Mouse (Mus musculus) heart, embryonic 15.5 days (tissue): ENCODE data around the gene Ppp4c. TPM values are rescaled to one million over a fixed set of nuclear protein-coding genes. Genes with fewer than 3 reads are reported as not detected.

ENCODE experiments used
- ATAC-seq: fragments of 200-750 bp; cut with Nextera tagmentation; replicated peaks from 2 replicates; pipeline ENCODE4 v1.8.0; 2017; ENCODE audit warnings: low read depth, moderate TSS enrichment; ENCODE audit not compliant: insufficient number of reproducible peaks, insufficient read depth, low FRiP score
- H3K27ac ChIP-seq: fragments of 300-500 bp; sonication (generic); 2 replicates; pipeline ENCODE4 v1.5.1; 2015; ENCODE audit warnings: mild to moderate bottlenecking, inconsistent platforms
- H3K27me3 ChIP-seq: fragments of 300-500 bp; sonication (generic); 2 replicates; pipeline ENCODE4 v1.6.1; 2015; ENCODE audit warnings: inconsistent platforms
- H3K36me3 ChIP-seq: fragments of 300-500 bp; sonication (generic); 2 replicates; pipeline ENCODE4 v1.6.1; 2015; ENCODE audit warnings: mild to moderate bottlenecking, inconsistent platforms
- H3K4me1 ChIP-seq: fragments of 300-500 bp; sonication (generic); replicated peaks from 2 replicates; pipeline ENCODE4 v1.6.1; 2015; ENCODE audit warnings: inconsistent platforms
- H3K4me2 ChIP-seq: fragments of 300-500 bp; sonication (generic); 2 replicates; pipeline ENCODE4 v1.6.1; 2015; ENCODE audit warnings: inconsistent platforms, mild to moderate bottlenecking, moderate library complexity
- H3K4me3 ChIP-seq: fragments of 300-500 bp; sonication (generic); 2 replicates; pipeline ENCODE4 v1.5.1; 2015; ENCODE audit warnings: mild to moderate bottlenecking, inconsistent platforms
- H3K9ac ChIP-seq: fragments of 300-500 bp; sonication (generic); 2 replicates; pipeline ENCODE4 v1.6.1; 2015; ENCODE audit warnings: mild to moderate bottlenecking, inconsistent platforms
- H3K9me3 ChIP-seq: fragments of 300-500 bp; sonication (generic); replicated peaks from 2 replicates; pipeline ENCODE4 v1.6.1; 2016; ENCODE audit warnings: inconsistent platforms
- WGBS: fragments of 180-500 bp; shearing (Covaris S2); methylation state at CpG from one replicate; pipeline ENCODE4 v1.1.7; 2015; ENCODE audit warnings: mixed read lengths; 5-methylcytosine and 5-hydroxymethylcytosine counted together
- polyA plus RNA-seq: library from polyadenylated mRNA; unstranded; fragments of >200 nt; fragmentation: Nextera tagmentation; extraction: Ambion mirVana; gene quantifications from 2 replicates; pipeline ENCODE4 v1.2.1, GENCODE M21; 2015

Ppp4c gene
- polyA plus RNA-seq, 1 experiment from 2014 or later = 120 TPM

DNA sequence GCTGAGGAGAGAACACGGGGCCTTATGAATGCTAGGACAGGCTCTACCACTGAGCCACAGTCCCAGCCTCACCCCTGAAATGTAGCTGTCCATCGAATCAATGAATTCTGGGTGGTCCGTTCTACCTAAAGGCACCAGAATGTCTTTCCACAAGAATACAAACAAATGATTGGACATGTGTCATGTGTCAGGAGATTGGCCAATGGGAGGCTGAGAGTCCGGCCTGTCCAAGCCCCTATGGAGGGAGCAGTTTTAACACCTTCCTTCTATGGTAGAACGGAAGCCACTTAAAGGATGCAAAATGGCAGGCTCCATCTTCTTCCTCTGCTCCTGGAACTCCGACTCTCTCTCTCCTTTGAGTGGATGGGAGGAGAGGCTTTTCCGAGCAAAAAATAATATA, 25.3 kb upstream of the Ppp4c start:
- H3K4me1 ChIP-seq = 0 out of 2 replicates have a peak, but pooled peaks cover 6% of the 10 kb centered on the region
- 74% methylated on average over 7 of the region's 7 CpGs for WGBS
- peaks cover 5% of the 10 kb centered on the region for H3K27me3 ChIP-seq
- no peak for ATAC-seq
- H3K9ac ChIP-seq = no peak overlapping the region
- no peak overlapping the region for H3K27ac ChIP-seq
- no peak overlapping the region for H3K4me2 ChIP-seq
- H3K4me3 ChIP-seq = no peak overlapping the region
- no peaks in the 10 kb centered on the region for H3K36me3 ChIP-seq
- H3K9me3 ChIP-seq = no peaks in the 10 kb centered on the region

DNA sequence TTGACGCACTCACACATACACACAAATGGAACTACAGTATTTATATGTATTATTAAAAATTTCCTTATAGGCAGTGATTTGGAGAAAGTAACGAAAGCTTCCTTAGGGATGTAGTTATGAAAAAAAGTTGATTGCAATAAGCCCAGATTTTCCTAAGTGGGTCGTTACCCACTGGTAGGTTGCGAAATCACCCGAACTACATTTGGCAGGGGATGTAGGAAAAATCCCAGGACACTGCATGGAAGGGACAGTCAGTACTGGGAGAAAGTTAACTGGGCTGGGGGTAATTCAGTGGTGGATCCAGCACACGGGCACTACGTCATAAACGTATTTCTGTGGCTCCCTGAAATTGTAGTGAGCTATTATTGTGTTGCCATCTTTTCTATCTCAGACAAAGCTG, 24.2 kb upstream of the Ppp4c start:
- H3K36me3 ChIP-seq = no peaks in the 10 kb centered on the region
- 82% methylated on average over 8 of the region's 8 CpGs for WGBS
- H3K4me1 ChIP-seq = no peaks in the 10 kb centered on the region
- H3K4me2 ChIP-seq = no peak overlapping the region
- no peaks in the 10 kb centered on the region; the same call in 1 of the 2 replicates for H3K27me3 ChIP-seq
- H3K4me3 ChIP-seq = no peak overlapping the region
- no peak for ATAC-seq
- no peak overlapping the region for H3K9ac ChIP-seq
- H3K9me3 ChIP-seq = no peaks in the 10 kb centered on the region
- H3K27ac ChIP-seq = no peak overlapping the region

DNA sequence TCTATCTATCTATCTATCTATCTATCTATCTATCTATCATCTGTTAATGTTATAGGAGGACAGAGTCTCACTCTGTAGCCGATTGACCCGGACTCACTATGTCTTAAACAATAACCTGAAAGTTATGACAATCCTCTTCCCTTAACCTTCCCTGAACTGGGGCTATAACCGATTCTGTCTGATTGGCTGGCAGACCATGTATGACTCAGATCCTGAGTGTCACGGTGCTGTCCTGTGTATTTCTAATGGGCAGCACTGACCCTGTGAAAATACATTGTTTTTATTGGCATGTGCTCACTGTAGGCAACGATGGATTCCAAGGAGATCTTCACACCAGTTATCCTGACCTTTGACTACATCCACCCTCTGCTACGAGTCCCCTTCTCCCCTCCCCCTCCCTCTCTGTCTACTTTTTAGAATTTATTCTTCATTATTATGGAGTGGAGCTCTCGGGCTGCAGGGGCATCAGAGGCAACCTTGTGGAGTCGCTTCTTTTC, 23.5 kb upstream of the Ppp4c start:
- no peak overlapping the region for H3K27ac ChIP-seq
- no peak for ATAC-seq
- no peaks in the 10 kb centered on the region for H3K4me1 ChIP-seq
- no peak overlapping the region for H3K9ac ChIP-seq
- 59% methylated on average over 8 of the region's 8 CpGs for WGBS
- H3K4me3 ChIP-seq = no peak overlapping the region
- H3K36me3 ChIP-seq = no peaks in the 10 kb centered on the region
- no peaks in the 10 kb centered on the region for H3K9me3 ChIP-seq
- no peaks in the 10 kb centered on the region; the same call in 1 of the 2 replicates for H3K27me3 ChIP-seq
- H3K4me2 ChIP-seq = no peak overlapping the region

DNA sequence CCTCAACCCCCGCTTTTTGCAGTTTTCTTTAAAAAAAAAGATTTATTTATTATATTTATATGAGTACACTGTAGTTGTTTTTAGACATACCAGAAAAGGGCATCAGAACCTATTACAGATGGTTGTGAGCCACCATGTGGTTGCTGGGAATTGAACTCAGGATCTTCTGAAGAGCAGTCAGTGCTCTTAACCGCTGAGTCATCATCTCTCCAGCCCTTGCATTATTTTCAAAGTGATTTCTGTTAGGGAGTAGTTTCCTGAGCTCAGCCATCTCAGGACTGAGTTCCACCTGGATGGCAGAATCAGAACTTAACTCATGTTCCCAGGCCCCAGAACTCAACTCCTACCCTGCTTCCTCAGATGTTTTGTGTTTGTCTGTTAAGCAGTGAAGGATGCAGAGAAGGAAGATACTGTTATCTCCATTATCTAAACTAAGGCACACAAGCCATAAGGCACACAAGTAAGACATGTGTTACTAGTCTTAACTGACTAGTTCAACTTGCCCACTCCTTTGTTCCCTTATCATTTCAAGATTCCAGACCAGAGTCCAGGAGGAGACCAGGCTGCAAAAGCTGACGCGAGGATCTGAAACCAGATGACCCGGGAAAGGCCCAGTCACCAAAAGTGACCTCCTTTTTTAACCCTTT, 17.6 kb upstream of the Ppp4c start:
- ATAC-seq = no peak

DNA sequence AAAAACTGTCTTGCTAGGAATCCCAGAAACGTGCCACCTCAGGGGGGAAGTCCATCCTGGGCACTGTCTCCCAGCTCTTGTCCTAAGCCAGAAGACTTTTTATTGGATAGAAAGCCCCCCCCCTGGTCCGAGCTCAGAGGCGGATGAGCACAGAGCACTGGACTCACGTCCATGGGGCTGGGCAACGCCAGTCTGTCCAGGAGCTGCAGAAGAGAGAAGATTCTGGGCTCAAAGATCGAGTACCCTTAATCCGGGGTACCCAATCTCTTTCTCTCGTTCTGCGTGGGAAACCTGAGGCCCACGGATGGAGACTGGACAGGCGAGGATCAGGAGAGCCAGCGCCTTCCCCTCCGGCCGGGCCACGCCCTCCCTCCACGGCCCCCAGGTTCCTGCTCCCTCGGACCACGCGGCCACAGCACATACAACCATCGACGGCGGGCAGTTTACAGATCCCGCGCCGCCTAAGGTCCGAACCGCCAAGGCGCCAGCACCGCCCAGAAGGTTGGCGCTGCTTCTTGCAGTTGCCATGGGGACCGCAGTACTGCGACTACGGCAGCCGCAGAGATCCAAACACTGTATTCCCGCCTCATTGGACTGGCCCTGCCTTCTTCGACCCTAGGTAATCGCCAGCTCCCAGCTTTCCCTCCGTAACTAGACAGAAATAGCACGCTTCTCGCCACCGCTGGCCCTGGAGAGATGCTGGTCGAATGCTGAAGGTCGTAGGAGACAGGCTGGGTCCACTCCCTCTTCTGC, 16.6 kb upstream of the Ppp4c start:
- no peaks in the 10 kb centered on the region for H3K9me3 ChIP-seq
- H3K27ac ChIP-seq = peak overlapping the region; percentile 87
- peak overlapping the region; percentile 87 for H3K4me2 ChIP-seq
- peak overlapping the region; percentile 67 for H3K4me3 ChIP-seq
- 0 out of 2 replicates have a peak, but pooled peaks cover 4% of the 10 kb centered on the region for H3K36me3 ChIP-seq
- H3K9ac ChIP-seq = peak overlapping the region; percentile 73
- peak; percentile 91 for ATAC-seq
- H3K27me3 ChIP-seq = no peaks in the 10 kb centered on the region
- H3K4me1 ChIP-seq = peaks cover 26% of the 10 kb centered on the region
- WGBS = 1% methylated on average over 43 of the region's 43 CpGs

More for the DNA sequence above, 17.6 kb upstream of the Ppp4c start:
- H3K4me2 ChIP-seq = peak overlapping the region; percentile 87
- H3K4me3 ChIP-seq = no peak overlapping the region
- WGBS = 55% methylated on average over 5 of the region's 5 CpGs
- H3K36me3 ChIP-seq = 0 out of 2 replicates have a peak, but pooled peaks cover 4% of the 10 kb centered on the region
- no peaks in the 10 kb centered on the region for H3K27me3 ChIP-seq
- H3K27ac ChIP-seq = peak overlapping the region; percentile 87
- H3K4me1 ChIP-seq = peaks cover 26% of the 10 kb centered on the region
- H3K9ac ChIP-seq = no peak overlapping the region
- H3K9me3 ChIP-seq = no peaks in the 10 kb centered on the region

DNA sequence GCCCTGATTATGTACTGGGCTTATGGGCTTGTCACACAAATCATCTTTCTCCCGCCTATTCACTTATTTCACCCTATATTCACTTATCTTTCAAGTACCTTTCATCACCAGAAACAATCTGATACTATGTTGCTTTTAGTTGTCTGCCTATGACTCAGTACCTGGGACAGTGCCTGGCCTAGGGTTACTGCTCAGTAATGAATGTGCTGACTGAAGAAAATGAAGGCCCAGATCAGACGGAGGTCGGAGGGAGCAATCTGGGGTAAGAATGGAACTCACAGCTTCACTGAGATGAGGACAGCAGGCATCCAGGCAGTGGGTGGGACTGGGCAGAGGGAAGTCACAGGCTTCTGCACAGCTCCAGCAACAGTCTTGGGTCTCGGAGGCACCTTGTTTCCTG, 15.1 kb upstream of the Ppp4c start:
- no peak overlapping the region for H3K4me3 ChIP-seq
- 0 out of 2 replicates have a peak, but pooled peaks cover 4% of the 10 kb centered on the region for H3K36me3 ChIP-seq
- H3K4me2 ChIP-seq = peak overlapping the region; percentile 87; the same call in 1 of the 2 replicates
- peak overlapping the region; percentile 33; the same call in 1 of the 2 replicates for H3K27ac ChIP-seq
- peaks cover 26% of the 10 kb centered on the region for H3K4me1 ChIP-seq
- ATAC-seq = no peak
- no peaks in the 10 kb centered on the region for H3K9me3 ChIP-seq
- WGBS = 58% methylated on average over 4 of the region's 4 CpGs
- H3K27me3 ChIP-seq = no peaks in the 10 kb centered on the region
- no peak overlapping the region for H3K9ac ChIP-seq

DNA sequence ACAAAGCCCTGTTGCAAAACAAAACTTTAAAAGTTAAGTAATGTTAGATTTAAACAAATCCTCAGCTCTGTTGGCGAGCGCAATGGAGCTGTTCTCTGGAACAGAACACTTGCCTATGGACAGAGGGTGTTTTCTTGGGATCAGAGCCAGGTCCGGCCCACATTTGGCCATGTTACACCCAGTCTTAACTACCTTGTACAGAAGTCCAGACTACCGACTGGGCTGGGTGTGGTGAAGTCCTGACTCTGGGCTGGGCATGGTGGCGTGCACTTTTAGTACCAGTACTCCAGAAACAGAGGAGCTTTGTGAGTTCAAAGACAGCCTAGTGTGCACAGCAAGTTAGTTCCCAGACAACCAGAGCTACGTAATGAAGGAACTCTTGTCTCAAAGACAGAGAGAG, 14.7 kb upstream of the Ppp4c start:
- Histone ChIP-seq H3K4me2 (0 out of 2 replicates have a peak overlapping the region, but pooled peaks have one; percentile 8), H3K27me3 (no peaks in the 10 kb centered on the region), H3K4me1 (peaks cover 26% of the 10 kb centered on the region), H3K4me3 (no peak overlapping the region), H3K9ac (no peak overlapping the region), H3K36me3 (0 out of 2 replicates have a peak, but pooled peaks cover 4% of the 10 kb centered on the region), H3K9me3 (no peaks in the 10 kb centered on the region), H3K27ac (peak overlapping the region; percentile 33)
- WGBS = 52% methylated on average over 6 of the region's 6 CpGs
- no peak for ATAC-seq

DNA sequence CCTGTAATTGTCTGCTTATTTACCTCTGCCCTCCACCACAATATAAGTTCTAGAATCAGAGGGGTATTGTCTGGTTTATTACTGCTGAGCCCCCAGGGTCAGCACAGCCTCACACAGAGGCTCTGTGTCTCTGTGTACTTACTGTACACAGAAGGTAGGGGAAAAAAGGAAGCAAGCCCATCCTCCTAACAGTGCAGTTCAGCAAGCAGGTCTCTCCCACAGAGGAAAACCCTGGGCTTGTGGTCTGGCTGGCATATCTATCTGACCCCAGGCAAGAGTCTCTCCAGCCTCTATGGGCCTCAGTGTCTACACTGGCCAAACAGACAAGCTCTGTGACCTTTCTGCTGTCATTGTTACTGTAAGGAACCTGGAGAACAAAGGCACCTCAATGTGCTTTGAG, 11.5 kb upstream of the Ppp4c start:
- no peak for ATAC-seq
- 0 out of 2 replicates have a peak, but pooled peaks cover 4% of the 10 kb centered on the region for H3K36me3 ChIP-seq
- no peaks in the 10 kb centered on the region for H3K9me3 ChIP-seq
- H3K4me3 ChIP-seq = no peak overlapping the region
- H3K4me2 ChIP-seq = no peak overlapping the region
- H3K4me1 ChIP-seq = peaks cover 33% of the 10 kb centered on the region
- no peak overlapping the region for H3K9ac ChIP-seq
- H3K27me3 ChIP-seq = no peaks in the 10 kb centered on the region
- H3K27ac ChIP-seq = no peak overlapping the region

DNA sequence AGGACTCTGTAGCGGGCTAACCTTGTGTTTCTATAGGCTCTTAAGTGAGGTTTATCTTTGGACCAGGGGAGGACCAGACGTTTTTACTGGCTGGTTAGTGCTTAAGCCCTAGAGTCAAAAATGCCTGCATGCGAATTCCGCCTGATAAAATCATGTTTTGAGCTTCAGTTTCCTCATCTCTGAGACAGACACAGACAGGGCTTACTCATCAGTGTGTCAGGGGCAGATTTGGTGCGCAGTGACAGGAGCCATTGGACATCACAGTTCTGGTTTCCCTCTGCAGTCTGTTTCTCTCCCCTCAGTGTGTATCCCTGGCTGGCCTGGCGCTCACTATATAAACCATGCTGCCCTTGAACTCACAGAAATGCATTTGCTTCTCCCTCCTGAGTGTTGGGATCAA, 10.9 kb upstream of the Ppp4c start:
- Histone ChIP-seq H3K4me1 (peaks cover 27% of the 10 kb centered on the region), H3K36me3 (0 out of 2 replicates have a peak, but pooled peaks cover 4% of the 10 kb centered on the region), H3K4me3 (no peak overlapping the region), H3K27me3 (no peaks in the 10 kb centered on the region), H3K27ac (no peak overlapping the region), H3K9me3 (no peaks in the 10 kb centered on the region), H3K9ac (no peak overlapping the region), H3K4me2 (no peak overlapping the region)
- no peak for ATAC-seq
- WGBS = 76% methylated on average over 6 of the region's 6 CpGs

DNA sequence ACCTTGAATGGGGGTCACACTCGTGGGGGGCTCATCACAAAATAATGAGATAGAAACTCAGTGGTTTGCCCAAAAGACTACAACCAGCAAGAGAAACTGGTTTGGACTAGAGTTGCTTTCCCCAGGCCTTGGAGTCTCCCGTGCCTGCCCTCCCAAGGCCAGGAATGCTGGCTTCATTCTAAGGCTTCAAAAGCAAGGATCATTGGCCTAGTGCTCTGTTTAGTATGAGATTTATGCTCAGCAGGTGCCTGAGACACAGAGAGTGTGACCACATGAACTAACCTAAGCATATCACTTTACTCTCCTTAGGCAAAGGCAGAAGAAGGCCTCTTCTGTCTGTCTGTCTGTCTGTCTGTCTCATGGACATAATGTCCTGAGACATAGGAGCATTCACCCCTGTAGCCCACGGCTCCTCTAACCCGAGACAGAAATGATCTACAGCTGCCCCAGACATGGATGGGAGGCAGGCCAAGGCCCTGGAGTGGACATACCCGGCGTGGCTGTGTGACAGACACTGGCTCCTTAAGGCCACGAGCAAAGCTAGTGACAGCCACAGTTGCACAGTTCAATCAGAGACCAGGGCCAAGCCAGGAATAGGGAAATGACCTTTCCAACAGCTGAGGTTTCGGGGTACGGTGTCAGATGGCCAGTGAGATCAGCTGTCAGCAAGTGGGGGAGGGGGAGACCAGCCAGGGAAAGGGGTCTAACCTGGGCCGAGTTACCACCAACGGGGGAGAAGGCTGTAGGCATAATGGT, 10.0 kb upstream of the Ppp4c start:
- Histone ChIP-seq H3K27me3 (no peaks in the 10 kb centered on the region), H3K27ac (no peak overlapping the region), H3K4me2 (no peak overlapping the region), H3K36me3 (0 out of 2 replicates have a peak, but pooled peaks cover 4% of the 10 kb centered on the region), H3K9ac (no peak overlapping the region), H3K4me1 (peaks cover 25% of the 10 kb centered on the region), H3K9me3 (no peaks in the 10 kb centered on the region), H3K4me3 (no peak overlapping the region)
- no peak for ATAC-seq
- WGBS = 74% methylated on average over 11 of the region's 11 CpGs

DNA sequence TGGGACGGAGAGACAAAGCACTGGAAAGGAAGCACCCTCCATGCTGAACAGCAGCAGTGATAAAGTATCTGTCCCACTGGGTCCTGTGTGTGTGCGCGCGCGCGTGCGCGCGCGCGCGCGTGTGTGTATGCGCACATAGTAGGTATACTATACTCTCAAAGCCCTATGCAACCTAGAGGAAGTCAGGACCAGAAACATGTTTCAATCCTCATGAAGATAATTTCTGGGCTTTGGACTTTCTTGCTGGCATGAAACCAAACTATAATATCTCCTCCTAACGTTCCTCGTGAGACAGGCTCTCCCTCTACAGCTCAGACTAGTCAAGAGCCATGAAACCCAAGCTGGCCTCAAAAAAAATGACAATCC, 8.7 kb upstream of the Ppp4c start:
- H3K36me3 ChIP-seq = peaks cover 15% of the 10 kb centered on the region
- H3K9me3 ChIP-seq = no peaks in the 10 kb centered on the region
- no peak for ATAC-seq
- WGBS = 89% methylated on average over 16 of the region's 16 CpGs
- peak overlapping the region; percentile 100 for H3K27ac ChIP-seq
- peaks cover 33% of the 10 kb centered on the region for H3K4me1 ChIP-seq
- no peaks in the 10 kb centered on the region for H3K27me3 ChIP-seq
- H3K4me3 ChIP-seq = no peak overlapping the region
- no peak overlapping the region for H3K9ac ChIP-seq
- 0 out of 2 replicates have a peak overlapping the region, but pooled peaks have one; percentile 83 for H3K4me2 ChIP-seq
